Mouse (Mus musculus) splenic B cell, adult 2 months (primary cell): ENCODE results near the gene Ap3d1.
A peak's percentile ranks its signal among the peaks of the same experiment; 100 is the strongest.

Experiments
- DNase-seq: peaks from one replicate; pipeline ENCODE4 v3.0.0-alpha.2; 2011; ENCODE audit warnings: low read depth, low spot score
- H3K27me3 ChIP-seq: 2 replicates; pipeline ENCODE4 v1.6.1; 2012; ENCODE audit warnings: mild to moderate bottlenecking, low read length, moderate library complexity, mixed read lengths; ENCODE audit not compliant: control insufficient read depth, poor library complexity, insufficient read depth, severe bottlenecking
- H3K36me3 ChIP-seq: 2 replicates; pipeline ENCODE4 v1.6.1; 2012; ENCODE audit warnings: mild to moderate bottlenecking, low read length, moderate library complexity, mixed read lengths; ENCODE audit not compliant: control insufficient read depth, poor library complexity, insufficient read depth, severe bottlenecking

Gene Ap3d1

DNA sequence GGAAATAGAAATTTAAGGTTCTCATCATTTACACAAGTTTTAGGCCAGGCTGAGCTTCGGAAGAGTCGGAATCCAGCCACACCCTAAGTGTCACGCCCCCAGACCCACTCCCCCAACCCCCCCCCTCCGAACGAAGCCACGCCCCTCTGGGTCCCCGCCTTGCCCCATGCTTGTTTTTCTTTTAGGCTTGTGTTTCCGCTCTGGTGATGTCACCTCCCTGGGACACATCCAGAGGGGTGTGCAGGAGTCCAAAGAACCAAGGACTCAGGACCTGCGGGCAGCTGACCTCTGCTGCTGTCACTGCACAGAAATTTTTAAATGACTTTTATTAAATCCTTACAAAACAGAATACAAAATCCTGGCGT is 77.1 kb downstream of the Ap3d1 start:
- no peaks in the 10 kb centered on the region for H3K27me3 ChIP-seq
- no peak for DNase-seq
- peaks cover 26% of the 10 kb centered on the region for H3K36me3 ChIP-seq

DNA sequence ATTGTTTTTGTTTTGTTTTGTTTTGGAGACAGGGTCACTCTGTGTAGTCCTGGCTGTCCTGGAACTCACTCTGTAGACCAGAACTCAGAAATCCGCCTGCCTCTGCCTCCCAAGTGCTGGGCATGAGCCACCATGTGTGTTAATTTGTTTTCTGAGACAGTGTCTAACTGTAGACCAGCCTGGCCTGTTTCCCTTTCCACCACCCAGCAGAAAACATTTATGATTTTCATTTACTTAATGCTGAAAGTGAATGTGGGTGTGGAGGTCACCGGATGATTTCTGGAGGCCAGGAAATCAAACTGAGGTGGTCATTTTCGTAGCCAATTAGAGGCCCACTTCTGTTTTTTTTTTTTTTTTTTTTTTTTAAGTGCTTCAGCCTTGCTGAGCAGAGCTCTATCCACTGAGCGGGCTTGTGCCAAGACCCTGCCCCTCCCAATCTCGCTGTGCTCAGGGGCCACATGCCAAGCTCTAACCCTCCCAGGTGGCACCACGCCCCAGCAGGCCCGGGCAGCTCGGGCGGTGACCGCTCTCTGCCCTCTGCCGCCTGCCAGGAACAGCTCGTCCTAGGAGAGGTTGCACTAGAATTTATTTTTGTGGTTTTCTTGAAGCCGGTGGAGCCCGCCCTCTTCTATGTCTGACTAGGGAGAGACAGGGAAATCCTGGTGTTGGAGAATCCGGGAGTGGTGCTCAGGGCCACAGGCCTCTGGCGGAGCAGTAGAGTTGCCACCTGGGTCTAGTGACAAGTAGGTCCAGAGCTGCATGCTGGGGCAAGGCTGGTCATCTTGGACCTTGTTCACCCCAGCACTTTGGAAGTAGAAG is 77.7 kb downstream of the Ap3d1 start:
- DNase-seq, result peak; percentile 38
- H3K27me3 ChIP-seq, result no peaks in the 10 kb centered on the region
- H3K36me3 ChIP-seq, result peaks cover 25% of the 10 kb centered on the region

DNA sequence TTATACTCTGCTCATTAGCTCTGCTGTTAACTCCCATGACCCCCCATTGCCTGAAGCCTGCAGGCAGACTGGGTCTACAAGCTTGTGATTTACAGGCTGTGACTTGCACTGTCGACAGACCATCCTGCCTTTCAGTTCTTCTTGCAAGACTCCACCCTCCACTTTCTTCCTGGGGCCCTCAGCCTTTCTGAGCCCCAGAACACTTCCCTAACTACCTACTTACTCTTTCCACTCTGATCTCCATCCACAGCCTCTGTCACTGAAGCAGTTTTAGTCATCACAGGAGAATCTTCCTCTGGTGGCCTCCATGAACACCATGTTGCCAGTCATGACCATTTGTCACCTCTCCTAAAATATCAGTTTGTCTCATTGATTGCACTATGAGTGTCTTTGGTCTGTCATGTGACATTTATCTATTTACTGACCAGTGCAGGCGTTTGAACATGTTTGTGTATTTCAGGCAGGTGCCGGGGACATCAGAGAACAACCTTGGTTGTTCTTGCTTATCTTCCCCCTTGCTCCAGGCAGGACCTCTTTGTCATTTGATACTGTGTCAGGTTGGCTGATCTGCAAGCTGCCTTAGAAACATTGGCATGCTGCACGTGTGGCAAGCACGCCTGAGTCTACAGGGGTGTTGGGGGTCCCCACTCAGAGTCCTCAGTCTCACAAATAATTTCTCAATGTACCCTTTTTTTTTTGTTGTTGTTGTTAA is 78.4 kb downstream of the Ap3d1 start:
- H3K27me3 ChIP-seq, result no peaks in the 10 kb centered on the region
- H3K36me3 ChIP-seq, result peaks cover 20% of the 10 kb centered on the region
- DNase-seq, result peak; percentile 66

DNA sequence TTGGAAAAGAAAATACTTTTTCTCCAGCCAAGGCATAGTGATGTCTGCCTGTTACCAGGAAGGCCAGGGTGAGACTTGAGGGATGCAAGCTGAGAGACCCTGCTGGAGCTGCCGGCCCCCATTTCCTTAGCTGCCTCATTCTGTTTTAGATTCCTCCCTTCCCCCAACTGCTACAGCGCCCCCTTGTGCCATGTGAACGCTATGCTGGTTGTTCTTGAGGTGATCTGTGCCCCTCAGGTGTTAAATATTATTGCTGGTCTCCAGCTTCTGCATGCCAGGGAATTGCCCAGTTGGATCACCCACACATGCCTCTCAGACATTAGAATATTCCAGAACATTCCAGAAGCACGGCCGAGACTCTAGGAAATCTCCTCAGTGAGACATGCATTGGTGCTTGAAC is 80.9 kb downstream of the Ap3d1 start:
- Histone ChIP-seq H3K36me3 (peaks cover 3% of the 10 kb centered on the region; the same call in 1 of the 2 replicates), H3K27me3 (no peaks in the 10 kb centered on the region)
- DNase-seq, result peak; percentile 84

- Histone ChIP-seq H3K36me3 (no peaks in the 10 kb centered on the region), H3K27me3 (no peaks in the 10 kb centered on the region)
- peak; percentile 80 for DNase-seq
Observed at GRCm38 (mm10) chr10:80659213-80659612, 82.9 kb downstream of the Ap3d1 start.

- Histone ChIP-seq H3K36me3 (no peaks in the 10 kb centered on the region), H3K27me3 (no peaks in the 10 kb centered on the region)
- DNase-seq, result peak; percentile 74
Observed at GRCm38 (mm10) chr10:80658841-80659202, 83.2 kb downstream of the Ap3d1 start.

DNA sequence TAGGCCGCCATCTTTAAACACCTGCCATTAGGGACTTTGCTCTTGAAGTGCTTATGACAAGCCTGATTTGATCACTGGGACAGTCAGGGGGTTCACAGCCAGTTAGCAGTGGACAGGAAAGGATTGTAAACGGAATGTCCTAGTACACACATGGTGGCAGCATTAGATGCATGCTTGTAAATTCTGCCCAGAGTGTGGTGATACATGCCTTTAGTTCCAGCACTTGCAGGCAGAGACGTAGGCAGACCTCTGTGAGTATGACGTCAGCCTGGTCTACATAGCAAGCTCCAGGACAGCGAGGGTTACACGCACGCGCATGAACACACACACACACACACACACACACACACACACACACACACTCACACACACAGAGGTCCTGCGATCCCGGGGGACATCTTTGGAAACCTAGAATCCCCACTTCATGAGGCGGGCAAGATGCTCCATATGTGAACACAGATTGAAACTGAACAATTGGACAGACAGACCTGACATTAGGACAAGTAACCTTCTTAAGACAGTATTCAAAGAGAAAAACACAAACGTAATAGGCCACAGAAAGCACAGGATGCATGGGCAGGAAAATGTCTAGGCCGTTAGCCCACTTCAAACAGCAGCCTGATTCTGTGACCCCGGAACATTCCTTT is 83.7 kb downstream of the Ap3d1 start:
- Histone ChIP-seq H3K27me3 (no peaks in the 10 kb centered on the region), H3K36me3 (no peaks in the 10 kb centered on the region)
- DNase-seq, result peak; percentile 45
